Mouse (Mus musculus) right cerebral cortex, postnatal 10 days (tissue): Measurements from ENCODE around the gene Slc24a1.
"Not testable (repeated sequence)": the region's sequence is repeated elsewhere in the genome, so short reads cannot be mapped to it uniquely, and the experiment has no call there.

ENCODE experiments used
- DNase-seq, 2 experiments: peaks; one replicate each; pipeline ENCODE4 v3.0.0; 2021; ENCODE audit warnings: low spot score in 2 of 2

The Slc24a1 gene

DNA sequence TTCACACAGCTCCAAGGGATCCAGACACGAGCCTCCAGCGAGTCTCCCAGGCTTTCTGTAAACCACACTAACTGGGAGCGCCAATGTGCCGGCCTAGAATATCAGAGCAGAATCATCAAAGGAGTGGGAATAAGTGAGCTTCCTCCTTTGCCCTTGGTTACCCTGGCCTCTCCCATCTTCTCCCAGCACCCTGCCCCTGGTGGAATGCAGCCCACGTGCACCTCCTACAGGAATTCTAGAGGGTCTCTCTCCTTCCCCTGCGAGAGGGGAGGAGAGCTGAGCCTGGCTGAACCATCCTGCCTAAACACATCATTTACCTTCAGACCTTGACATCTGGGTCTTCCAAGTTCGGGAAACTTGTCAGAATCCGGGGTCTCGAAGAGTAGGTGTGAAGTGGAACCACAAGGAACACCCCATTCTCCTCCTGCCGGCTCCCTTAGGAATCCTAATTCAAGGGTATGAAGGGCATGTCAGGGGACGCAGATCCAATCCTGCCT, at the start of gene Slc24a1:
Gene Slc24a1, minus strand, starts transcription at position 447 of the 497 bp plus-strand sequence.
- DNase-seq, result no peak

DNA sequence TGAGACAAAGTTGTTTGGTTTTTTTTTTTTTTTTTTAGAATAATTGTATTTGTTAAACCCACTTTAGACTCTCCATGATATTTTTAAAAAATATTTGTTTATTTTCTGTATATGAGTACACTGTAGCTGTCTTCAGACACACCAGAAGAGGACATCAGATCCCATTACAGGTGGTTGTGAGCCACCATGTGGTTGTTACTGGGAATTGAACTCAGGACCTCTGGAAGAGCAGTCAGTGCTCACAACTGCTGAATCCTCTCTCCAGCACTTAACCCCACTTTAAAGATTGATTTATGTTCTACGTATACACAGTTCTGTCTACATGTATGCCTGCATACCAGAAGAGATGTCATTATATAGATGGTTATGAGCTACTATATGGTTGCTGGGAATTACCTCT, 44.1 kb upstream of the Slc24a1 start:
- DNase-seq, result not testable (repeated sequence)

DNA sequence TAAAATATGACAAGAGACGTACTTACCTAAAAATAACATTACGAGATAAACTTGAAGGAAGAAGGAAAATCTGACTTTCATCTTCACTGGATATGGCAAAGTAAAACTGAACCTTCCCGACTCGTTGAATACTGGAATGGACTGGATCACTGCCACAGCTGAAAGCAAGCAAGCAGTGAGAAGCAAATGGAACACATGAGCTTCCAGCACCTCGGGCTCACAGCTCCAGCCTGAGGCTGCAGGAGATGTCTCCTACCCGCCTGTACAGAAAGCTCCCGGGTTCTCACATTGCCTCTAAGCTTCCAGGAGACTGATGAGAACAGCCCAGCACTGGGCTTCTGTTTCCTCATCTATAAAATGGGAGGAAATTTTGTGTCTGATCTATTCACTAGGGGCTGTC, 38.9 kb upstream of the Slc24a1 start:
- DNase-seq, result peak in 1 of 2 experiments; percentile 42

DNA sequence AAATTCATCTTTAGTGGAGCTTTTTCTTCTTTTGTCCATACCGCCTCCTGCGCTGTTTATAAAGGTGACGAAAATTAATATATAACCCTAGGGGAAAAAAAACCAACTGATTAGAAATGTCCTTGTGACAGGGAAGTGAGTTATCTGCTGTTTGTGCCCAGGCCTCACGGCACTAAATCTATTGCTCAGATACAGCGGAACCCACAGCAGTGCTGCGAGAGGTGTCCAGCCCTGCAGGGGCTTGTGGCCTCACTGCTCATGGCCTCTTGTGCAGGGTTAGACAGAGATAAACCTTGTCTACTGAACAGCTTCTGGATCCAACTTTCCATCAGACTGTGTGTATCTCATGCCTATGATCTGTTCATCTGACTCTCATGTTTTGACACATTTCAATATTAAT, 37.0 kb upstream of the Slc24a1 start:
- DNase-seq, result no peak

DNA sequence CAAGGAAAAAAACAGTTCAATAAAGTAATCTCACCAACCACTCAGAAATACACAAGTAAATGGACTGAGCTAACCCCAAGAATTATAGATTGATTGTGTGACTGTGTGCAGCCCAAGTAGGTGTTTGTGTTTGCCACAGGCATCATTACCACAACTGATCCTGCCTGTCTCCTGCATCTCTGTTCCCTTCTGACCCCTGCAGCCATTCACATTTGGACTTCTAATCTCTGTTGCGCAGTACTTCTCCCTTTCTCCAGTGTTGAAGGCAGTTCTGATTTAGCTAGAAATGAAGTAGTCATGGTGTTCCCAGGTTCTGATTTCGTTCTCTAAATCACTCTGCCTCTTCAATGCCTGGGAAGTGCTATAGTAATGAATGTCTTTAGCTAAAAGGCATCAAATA, 36.2 kb upstream of the Slc24a1 start:
- DNase-seq, result no peak

DNA sequence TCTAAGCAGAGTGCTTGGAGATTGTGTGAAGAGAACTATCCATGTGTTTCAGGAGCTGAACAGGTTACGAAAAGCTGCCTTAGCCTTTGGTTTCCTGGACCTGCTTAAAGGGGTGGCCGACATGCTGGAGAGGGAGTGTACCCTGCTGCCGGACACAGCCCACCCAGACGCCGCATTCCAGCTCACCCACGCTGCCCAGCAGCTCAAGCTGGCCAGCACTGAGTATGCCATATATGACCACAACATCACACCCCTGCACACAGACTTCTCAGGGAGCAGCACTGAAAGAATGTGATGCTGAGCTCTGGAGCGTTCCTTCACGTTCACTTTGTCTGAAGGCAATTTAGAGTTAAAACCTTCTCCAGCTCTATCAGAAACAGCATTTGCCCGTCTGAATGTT, 34.4 kb upstream of the Slc24a1 start:
- no peak for DNase-seq

DNA sequence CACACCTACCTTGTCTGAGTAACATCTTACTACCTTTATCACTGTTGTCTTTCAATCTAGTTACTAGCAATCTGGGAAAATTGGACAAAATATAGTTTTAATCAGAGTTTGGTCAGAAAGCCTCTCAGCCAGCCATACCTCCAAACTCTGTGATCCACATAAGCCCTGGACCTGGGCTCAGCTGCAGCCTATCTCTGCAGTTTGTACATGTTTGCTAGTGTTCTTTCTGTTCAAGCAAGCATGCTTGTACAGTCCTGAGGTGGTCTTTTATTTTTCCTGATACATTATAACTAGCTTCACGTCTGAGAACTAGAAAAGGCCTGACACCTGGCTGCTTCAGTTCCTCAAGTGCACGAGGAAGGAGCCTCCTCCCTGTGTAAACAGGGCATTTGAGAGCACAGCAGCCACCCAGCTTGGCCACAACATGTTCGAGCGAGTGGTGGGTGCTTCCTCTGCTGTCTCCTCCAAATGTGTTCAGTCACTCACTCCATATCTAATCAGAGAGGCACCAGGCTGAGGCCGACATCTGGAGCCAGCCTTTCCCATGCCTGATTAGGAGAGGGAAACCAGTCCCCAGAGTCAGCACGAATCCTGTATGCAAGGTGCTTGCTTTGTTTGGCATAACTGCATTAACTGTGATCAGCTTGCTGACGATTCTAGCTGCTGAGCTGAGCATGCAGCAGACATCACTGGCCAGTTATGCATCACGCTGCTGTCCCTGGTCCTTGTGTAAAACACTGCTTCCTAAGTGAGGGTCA, 33.8 kb upstream of the Slc24a1 start:
- DNase-seq, result no peak

DNA sequence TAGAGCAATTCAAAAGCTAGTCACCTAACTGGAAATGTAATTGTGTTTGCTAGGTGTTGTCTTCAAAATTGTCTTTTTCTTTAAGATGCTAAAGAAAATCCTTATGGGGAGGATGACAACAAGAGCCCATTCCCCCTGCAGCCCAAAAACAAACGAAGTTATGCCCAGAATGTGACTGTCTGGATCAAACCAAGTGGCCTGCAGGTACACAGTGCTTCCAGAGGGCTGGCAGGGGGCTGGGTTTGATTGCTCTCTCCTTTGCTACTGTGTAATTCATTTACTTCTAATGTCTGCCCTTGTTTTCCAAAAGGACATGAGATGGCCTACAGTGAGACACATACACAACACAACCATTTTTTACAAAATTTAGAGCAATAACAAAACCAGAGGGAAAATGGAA, 30.5 kb upstream of the Slc24a1 start:
- no peak for DNase-seq

DNA sequence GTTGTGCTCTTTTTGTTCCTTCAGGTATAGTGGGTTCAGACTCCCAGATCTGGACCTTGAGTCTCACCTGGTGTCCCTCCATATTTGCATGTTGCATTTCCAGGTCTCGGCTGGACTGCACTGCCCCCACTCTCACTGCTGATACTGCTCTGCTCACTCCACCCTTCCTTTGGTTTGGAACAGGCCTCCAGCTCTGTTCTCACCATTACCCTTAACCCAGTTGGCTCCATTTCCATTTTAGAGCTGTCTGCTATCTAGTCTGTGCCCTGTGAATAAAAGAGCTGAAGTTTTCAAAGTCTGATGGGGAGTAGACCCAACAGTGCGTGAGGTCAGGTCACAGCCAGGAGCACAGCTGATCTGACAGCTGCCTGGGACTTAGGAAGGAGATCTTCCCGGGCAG, 29.1 kb upstream of the Slc24a1 start:
- no peak for DNase-seq

DNA sequence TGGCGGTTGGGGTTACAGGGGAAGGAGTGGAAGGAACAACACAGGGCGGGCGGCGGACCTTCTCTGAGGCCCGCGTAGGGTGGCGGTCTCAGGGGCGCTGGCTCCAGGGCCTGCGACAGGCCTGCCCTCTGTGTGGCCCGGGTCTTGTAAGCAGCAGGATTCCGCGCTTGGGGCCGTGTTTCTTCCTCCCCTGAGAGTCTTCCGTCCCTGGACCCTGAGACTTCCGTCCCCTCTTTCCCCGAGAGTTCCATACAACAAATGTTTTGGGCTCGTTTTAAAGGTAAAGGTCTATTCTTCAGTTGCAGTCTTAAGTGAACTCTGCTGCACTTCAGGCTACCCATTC, 9.5 kb upstream of the Slc24a1 start:
- no peak for DNase-seq

DNA sequence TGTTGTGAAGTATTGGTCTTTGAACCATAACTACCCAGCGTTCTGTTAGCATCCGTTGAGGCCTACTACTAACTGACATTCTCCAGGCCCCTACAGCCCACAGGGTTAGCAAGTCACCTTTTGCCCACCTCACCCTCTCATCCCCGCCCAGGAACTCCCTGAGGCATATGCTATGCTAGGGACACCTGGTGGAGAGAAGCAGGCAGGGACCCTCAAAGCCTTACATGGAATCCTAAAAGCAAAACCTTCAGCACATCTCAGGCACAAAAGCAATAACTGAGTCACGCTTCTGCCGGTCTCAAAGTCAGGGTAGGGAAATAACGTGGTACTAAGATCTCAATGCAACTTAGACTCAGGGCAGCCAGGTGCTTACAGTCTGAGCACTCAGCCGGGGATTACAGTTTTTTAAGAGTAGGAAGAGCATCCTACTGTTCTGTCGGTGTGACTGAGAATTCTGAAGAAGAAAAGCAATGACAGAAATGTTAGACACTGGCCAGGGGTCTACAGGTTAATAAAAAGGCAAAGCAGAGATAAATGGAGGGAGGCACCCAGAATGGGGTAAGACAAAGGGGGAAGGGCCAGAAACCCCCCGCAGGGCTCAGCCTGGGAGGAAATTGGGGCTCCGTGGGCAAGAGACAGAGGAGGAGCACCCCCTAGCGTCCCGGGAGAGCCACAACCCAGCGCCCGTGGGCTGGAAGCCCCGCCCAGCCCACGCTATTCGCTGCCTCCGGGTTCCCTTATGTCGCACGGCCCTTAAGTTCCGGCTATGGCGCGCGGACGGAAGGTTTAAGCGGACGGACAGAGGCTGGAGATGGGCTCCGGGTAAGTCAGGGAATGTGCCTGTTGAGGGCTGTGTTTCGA, 8.9 kb upstream of the Slc24a1 start, which contains the start of gene Ints14:
Gene Ints14, plus strand, starts transcription at position 789 of the 861 bp plus-strand sequence.
- DNase-seq, result peak; percentile 96 to 97

DNA sequence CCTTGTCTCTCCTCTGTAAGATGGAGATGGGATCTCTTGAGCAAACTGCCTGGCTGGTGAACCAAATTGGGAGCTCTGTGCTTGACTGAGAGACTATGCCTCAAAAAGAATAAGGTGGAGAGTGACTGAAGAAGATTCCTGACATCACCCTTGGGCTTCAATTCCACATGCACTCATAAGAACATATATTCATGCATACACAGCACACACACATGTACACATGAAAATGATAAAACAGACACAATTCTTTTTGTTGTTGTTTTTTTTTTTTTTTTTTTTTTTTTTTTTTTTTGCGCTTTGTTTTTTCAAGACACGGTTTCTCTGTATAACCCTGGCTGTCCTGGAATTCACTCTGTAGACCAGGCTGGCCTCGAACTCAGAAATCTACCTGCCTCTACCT, 5.9 kb upstream of the Slc24a1 start:
- DNase-seq, result no peak

DNA sequence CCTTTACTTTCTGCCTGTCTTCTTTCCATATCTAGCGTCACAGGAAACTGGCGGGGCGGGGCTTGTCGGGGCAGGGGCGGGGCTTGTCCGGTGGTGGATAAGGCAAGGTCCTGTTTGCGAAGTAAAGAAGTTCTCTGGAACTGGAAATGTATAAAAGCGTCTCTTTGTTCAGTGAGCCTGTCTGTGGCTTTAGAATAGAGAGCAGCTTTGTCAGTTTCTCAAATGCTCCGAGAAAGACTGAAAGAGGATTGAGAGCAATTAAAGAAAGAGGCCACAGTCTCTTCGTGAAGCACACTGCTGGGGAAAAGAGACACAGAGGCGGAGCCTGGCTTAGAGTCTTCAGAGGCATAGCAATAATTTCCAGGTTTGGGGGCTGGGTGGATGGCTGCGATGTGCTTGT, 4.9 kb upstream of the Slc24a1 start:
- DNase-seq, result peak; percentile 44 to 54

DNA sequence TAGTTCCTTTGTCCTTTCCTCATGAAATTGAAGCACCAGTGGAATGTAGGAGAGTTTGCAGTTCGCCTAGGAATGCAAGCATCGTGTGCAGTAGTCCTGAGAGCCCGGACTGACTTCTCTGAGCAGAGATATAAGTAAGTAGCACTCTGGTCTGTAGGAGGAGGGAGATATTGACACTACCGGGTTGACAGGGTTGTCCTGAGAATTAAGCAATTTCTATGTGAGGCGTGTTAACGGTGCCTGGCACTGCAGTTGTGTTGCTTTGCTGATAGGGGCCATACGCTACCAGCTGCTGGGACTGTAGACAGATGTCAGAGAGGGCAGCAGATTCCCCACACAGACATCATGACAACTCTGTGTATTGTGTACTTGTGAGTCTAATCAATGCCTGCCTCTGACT, 1.8 kb upstream of the Slc24a1 start:
- DNase-seq, result no peak

DNA sequence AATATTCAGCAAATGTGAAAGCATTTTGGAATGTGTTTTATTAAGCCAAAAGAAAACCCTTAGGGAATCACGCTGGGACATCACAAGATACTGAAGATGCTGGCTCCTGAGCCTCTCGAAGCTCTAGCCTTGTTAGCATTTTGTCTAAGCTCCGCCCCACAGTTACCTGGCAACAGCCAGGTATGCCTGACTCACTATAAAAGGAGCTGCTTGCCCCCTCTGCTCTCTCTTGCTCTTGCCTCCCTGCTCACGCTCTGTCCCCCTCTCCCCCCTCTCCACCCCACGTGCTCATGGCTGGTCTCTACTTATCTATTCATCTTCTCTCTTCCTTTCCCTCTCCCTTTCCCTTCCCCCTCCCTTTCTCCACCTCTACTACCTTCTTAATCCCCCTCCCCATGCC, 648 bp upstream of the Slc24a1 start:
- DNase-seq, result no peak

DNA sequence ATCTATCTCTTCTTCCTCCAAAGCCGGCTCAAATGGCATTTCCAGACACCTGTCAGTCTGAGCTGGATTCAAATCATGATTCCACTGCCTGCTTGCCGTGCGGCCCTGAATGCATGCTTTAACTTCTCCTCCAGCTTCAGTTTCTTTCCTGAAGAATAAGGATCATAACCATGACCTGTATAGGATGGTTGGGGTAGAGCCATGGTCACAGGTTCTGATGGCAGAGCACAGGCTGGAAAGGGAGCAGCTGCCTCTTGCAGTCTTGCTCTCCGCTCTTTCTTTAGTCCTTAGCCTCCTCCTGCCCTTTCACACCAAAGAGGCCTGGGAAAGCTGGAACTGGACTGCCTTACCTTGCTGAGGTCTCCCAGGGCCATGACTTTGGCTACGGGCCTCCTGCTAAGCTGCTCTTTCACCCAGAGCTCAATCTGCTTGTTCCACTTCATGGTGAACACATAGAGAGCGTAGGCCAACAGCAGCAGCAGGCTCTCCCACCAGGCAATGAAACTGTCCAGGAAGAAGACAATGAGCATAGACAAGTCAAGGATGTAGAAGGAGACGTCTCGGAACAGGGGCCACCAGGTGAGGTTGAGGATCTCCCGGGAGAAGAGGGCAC, 3.8 kb downstream of the Slc24a1 start:
- DNase-seq, result no peak

DNA sequence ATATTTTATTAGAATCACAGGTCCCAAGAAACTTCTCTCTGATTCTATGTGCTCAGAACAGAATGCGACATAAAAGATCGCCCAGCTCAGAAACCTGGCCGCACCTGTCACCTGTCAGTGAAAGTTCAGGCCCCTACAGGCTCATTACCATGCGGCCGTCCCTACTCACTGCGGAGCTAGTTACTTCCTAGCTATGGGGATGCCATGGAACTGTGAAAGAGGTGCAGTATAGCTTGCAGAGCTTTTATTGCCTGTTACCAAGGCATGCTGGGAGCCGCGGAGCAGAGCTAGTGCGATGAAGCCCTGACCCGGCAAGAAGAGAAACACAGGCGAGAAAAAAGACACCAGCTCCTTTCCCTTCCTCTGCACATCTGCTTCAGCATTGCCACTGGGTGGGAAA, 7.4 kb downstream of the Slc24a1 start:
- no peak for DNase-seq

DNA sequence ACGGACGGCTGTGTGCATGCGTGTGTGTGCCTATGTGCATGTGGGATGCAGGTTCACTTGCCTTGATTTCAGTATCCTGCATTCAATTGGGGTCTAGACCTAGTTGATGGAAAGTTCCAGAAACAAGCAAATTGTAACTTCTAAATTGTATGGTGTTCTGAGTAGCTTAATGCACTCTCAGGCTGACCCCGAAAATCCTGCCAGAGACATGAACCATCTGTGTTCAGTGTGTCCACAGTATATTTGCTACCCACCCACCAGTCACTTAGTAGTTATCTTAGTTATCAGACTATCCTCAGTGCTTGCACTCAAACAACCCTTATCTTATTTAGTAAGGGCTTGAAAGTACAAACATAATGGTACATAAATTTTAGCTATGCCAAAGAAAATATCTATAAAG, 9.8 kb downstream of the Slc24a1 start:
- no peak for DNase-seq

DNA sequence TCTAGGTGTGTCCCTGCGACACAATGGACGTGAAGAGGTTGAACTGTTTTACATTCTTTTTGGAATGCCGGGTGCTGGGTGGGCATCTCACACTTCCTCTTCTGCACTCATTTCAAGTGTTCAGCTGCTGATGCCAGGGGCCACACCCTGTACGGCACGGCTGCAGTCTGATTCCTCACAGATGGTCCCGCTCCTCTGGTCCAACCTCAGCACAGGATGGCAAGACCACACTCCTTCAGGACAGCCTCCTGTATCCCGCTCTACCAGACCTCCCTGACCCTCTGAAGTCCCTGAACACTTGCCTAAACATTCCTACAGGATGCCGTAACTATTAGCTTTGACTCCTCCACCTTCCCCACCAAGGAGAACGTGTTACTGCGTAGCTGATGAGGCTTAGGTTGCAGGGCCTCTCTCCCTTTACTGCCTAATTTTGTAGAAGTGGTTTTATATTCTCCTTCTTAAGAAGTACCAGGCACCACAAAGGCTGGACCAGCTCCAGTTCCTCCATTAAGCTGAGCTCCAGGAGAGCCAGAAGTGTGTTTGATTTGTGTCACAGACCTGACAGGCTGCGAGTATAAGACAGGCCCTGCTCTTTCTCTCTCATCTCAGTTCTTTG, 10.6 kb downstream of the Slc24a1 start:
- DNase-seq, result no peak

DNA sequence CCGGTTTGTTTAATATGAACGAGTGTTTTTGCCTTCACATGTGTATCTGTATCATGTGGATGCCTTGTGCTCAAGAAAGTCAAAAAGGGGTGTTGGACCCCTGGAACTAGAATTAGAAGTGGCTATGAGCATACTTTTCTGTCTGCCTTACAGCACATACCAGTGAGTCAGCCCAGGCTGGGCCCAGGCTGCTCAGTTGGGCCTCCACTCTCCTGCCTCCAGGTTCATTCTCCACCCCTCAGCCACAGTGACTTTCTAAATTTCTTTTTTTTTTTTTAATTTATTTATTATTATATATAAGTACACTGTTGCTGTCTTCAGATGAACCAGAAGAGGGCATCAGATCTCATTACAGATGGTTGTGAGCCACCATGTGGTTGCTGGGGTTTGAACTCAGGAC, 11.6 kb downstream of the Slc24a1 start:
- DNase-seq, result no peak

DNA sequence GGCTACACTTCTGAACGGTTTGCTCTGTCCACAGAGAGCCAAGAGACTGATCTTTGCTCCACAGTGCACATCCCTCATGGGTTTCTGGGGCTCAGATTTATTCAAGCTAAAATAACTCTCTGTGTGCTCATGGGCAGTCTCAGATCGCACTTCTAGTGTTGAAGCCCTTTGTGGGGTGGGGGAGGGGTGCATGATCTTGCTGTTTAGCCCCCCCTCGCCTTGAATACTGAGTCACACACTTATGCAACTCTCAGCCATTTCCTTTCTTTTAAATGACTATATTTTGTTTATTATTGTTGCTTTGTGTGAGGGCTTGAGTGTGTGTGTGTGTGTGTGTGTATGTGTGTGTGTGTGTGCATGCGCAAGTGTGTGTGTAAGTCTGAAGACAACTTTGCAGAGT, 12.1 kb downstream of the Slc24a1 start:
- DNase-seq, result no peak

DNA sequence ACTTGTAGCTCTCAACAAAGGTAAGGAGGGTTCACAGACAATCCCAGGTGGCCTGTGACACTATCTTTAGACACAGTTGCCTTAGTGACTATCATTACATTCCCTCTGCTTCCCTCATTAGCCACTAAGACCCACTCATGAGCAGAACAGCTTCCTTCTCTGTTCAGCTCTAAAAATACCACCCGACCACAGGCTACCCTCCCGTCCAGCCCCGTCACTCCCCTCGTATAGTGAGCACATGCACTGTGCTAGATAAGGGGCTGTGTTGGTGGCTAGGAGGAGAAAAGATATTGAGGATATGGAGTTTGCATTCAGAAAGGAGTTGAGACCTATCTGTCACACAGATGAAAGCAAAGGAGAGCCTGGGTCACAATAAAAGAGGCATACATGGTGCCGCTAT, 12.9 kb downstream of the Slc24a1 start:
- DNase-seq, result no peak
